Mouse (Mus musculus): ENCODE measurements around the gene Trappc3l.

- TF ChIP-seq TAL1 (IDR thresholded peaks at IDR 0.05; ENCODE audit: low read length): no peak
- no peak for TF ChIP-seq GATA1 (IDR thresholded peaks at IDR 0.05; ENCODE audit: low read length)
Observed at GRCm38 (mm10) chr10:34086514-34086913, 49.1 kb downstream of the Trappc3l start.

Measured in erythroblast, embryonic 14.5 days (primary cell).